Mouse (Mus musculus): Measurements from ENCODE around the gene Cited1.

Cited1 gene

DNA sequence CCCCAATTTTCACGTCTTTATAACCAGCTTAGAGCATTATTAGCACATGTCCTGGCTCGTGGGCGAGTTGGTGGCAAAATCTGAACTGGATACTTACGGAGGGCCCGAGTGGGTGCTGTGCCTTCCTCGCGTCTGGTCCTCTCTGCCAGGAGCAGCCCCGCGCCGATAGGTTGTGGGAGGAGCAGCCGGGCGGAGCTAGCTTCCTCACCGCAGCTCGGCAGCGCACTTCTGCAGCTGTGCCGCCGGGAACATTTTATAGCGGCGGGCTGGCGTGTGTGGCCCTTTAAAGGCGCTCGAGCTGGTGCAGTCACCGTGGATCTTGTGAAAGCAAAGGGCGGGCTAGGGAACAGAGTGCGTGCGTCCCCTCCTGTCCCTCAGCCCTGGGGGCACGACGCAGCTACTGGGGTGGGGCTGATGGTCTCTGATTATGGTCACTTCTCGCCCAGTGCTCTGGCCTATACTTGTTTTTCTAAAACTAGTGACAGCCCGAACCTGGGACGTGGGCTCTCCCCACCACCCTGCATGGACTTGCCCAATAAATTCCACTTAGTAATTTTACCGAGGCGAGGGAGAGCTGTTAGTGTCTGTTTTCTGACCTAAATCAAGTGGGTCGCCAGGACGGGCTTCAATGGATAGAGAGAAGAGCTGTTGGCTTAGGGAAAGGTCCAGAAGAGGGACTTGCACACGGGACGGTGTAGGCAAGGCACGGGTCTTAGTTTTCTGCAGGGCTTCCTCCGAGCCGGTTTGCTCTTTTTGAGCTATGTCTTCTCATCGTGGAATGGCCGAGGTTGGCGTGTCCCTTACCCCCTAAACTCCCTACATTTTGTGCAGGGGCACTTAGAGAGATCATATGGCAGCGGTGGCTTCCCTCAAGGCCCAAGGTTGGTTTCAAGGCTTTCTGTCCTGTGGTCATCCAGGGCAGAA, at the start of gene Cited1:
Gene Cited1, minus strand, starts transcription at position 245 of the 924 bp plus-strand sequence.
- no peak for DNase-seq (ENCODE audit: low read depth in 2 of 2, low spot score in 2 of 2)

DNA sequence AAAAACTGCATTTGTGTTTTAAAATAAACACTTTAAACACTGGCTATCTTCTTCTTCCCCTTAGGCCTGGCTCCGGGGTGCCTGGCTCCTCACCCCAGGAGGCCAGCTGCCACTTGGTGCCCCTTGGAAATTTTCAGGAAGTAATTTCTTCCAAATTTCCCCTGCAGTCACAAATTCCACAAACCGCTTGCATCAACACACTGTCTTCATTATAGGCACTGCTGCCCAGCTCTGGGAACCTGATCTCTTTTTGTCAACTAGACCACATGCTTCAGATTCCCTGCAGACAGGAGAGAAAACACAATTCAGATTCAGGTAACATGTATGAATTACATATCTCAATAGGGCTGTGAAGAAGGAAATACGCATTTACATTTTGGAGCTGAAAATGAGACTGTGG, 32.9 kb upstream of the Cited1 start:
- no peak for DNase-seq (ENCODE audit: low read depth in 2 of 2, low spot score in 2 of 2)

DNA sequence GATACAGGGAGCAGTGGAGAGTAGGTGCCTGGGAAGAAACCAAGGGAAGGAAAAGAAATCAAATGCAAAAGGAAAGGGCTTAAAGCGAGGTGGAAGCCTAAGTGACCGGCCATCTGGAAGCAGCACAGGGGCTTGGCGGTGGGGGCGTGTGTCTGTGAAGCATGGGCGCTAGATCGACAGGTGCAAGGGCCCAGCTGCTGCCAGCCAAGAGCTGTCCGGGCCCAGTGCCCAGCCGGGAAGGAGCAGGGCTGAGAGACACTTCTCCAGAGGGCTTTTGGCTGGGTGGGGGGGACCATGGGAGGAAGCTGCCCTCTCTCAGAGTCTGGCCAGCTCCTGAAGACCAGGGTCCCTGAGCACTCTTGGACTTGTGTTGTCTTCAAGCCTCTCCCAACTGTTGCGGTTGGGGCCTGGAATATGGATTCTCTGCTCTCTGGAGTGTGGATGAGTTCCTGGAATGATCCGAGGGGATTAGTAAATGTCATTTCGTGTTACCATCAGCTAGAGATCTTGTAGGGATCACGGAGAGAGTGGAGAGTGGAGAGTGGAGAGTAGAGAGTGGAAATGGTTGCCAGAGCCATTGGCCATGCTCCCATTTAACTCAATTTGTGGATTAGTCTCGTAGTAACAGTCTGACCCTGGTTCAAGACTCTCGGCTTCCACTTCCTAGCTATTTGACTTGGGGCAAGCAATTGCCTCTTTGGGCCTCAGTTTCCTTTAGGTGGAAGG, 10.8 kb upstream of the Cited1 start:
- no peak for DNase-seq (ENCODE audit: low read depth in 2 of 2, low spot score in 2 of 2)

DNA sequence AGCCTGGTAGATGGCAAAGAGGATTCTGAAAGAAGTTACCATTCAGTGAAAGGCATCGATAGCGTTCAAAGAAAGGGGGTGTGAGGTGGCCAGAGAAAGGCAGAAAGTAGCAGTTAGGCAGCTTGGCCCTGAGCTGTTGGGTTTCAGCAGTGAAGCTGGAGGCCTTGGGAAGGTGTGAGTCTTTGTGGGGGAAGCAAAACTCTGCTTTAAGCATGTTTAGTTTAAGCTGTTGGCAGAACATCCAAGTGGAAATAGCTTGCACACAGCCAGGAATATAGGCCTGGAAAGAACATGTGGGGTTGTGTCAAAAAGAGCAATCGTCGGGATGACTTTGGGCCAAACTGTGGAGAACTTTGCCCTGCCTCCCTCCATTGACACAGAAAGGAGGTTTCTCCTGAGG, 7.8 kb upstream of the Cited1 start:
- DNase-seq (ENCODE audit: low read depth in 2 of 2, low spot score in 2 of 2), result no peak

DNA sequence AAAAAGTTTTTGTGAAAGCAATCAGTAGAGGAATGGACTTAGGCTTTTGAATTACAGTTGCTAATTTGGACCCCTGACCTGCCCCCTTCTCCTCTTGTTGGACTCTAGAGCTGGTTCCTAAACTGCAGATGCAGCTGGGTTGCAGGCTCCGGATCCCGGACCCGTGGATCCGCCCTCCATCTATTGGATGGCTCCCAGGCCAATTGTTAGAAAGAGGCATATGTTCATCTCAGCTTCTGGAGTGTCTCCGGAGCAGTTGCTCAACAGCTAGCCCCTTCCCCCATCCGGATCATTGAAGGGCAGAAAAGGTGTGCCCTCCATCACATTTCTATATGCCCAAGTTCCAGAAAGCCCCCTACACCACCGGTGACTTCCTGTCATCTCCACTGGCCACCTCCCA, 1.9 kb upstream of the Cited1 start:
- DNase-seq (ENCODE audit: low read depth in 2 of 2, low spot score in 2 of 2), result no peak

DNA sequence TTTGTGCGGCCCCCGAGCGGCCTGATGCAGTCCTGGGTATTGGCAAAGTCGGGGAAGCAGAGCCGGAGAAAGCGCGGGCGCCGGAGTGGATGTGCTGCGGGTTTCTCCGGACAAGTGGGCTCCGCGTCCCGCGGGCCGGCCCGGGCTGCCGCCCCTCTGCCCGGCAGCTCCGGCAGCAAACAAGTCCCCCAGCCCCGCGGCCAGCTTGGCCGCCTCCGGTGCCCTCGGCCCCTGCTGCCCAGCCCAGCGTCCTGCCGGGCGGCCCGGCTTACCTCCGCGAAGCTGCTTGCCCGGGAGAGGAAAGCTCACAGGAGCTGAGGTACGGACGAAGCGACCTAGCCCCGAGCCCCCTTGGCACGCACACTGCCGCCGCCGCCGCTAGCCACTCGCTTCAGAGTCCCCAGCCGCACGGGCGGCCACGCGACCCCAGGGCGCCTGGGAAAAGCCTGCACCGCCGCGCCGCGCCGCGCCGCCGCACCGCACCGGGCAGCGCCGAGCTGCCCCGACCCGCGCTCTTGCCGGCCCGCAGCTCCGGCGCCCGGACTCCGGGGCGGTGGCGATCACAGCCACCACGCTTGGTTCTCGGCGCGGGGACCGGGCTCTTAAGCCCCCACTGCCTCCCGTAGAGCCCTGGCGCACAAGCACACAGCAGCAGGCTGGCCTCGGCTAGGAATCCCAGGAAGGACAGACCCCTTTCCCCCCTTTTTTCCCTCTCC, 602 bp downstream of the Cited1 start:
- no peak for DNase-seq (ENCODE audit: low read depth in 2 of 2, low spot score in 2 of 2)

DNA sequence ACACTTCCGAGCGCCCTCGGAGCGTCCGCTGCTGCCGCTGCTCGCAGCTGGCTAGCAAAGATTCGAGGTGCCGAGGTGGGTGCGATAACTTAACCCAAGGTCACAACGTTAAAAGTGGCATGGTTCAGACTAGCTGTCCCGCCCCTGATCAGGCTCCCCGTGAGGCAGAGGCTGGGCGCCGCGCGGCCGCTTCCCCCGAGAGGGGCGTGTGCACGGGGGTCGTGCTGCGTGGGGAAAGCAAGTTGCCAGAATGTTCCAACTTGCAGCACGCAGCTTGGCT, 1.1 kb downstream of the Cited1 start:
- no peak for DNase-seq (ENCODE audit: low read depth in 2 of 2, low spot score in 2 of 2)

DNA sequence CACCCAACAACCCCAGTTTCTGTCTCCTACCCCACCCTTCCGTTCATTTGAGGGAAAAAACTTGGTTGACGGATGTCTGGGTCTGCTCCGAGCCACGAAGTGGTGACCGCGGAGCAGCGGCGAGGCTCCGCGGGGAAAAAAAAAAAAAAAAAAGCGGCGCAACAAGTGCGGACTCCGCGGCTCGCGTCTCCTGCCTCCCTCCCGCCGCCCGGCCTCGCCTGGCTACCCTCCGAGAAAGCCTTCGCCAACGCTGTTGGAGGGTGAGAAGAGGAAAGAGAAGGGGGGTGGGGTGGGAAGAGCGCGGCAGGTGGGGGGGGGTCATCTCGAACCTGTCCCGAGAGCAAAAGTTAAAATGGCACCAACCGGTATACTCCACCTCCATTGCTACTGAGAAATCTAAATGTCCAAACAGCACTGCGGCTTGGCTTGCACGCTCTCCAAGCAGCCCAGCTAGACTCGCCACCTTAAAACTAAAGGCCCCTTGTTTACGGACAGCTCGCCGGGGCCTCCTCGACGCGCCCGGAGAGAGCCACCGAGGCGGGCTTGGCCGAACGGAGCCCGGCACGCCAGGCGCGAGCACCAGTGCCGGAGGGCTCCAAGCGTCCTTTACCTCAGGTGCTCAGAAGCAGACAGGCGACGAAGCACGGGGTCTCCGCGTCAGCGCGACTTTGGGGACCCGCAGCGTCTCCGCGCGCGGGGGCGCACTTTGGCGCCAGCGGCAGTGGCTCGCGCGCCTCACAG, 1.7 kb downstream of the Cited1 start:
- no peak for DNase-seq (ENCODE audit: low read depth in 2 of 2, low spot score in 2 of 2)

DNA sequence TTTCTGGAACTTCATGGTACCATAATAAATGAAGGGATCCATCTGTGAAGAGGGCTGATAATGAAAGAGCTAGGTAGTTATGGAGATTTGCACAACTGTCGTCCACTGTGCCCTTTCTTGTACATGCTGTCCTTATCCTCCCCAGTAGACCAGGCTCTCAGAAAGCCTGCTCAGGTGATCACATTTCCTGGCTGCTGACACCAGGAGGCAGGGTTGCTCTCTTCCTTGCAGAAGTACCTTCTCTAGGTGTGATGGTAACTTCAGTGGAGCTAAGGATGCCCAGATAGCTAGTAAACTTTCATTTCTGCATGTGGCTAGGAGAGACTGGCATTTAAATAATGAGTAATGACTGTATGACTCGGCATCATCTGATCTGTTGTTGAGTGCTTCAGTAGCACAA, 7.6 kb downstream of the Cited1 start:
- no peak for DNase-seq (ENCODE audit: low read depth in 2 of 2, low spot score in 2 of 2)

DNA sequence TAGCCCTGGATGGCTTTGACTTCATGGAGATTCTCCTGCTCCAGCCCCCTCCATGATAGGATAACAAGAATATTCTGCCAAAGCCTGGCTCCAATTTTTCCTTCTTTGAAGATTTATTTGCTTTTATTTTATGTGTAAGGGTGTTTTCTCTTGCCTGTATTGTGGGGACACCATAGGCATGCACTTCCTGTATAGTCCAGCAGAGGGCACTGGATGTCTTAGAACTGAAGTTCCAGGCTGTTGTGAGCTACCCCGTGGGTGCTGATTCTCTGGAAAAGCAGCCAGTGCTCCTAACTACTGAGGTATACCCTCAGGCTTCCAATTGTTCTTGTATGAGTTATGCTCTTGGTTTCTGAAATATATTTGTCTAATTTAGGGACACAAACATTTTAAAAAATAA, 32.9 kb downstream of the Cited1 start:
- peak; percentile 14 to 50 for DNase-seq (ENCODE audit: low read depth in 2 of 2, low spot score in 2 of 2)

DNA sequence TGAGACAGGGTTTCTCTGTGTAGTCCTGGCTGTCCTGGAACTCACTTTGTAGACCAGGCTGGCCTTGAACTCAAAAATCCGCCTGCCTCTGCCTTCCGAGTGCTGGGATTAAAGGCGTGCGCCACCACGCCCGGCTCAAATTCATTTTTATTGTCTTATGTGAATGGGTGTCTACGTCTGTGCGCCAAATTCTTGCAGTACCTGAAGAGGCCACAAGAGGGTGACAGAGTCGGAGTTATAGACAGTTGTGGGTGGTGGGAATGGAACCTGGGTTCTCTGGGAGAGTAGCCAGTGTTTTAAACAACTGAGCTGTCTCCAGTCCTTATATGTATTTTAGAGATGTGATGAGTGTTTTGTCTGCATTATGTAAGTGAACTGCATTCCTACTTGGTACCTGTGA, 36.6 kb downstream of the Cited1 start:
- peak; percentile 32 to 41 for DNase-seq (ENCODE audit: low read depth in 2 of 2, low spot score in 2 of 2)
